Mouse (Mus musculus): ENCODE data around the gene Rgs6. TPM values are rescaled to one million over a fixed set of nuclear protein-coding genes. Genes with fewer than 3 reads are reported as not detected.

Rgs6 gene
- total and polyA plus RNA-seq, 2 experiments, result 0.09 TPM; not detected in 1

GRCm38 (mm10) chr12:83160700-83161099 lies 572.6 kb downstream of the Rgs6 start:
- H3K27me3 ChIP-seq (ENCODE audit: control insufficient read depth, insufficient read depth, low read length), result no peaks in the 10 kb centered on the region
- H3K27ac ChIP-seq (replicated peaks; ENCODE audit: insufficient read depth, low read depth, low read length), result no peak overlapping the region
- no peaks in the 10 kb centered on the region for H3K79me2 ChIP-seq (ENCODE audit: control insufficient read depth, insufficient read depth, low read length)
- no peak for TF ChIP-seq POLR2A (IDR thresholded peaks at IDR 0.05; ENCODE audit: extremely low read depth, insufficient read depth, low read length)
- no peaks in the 10 kb centered on the region for H3K36me3 ChIP-seq (ENCODE audit: control insufficient read depth, insufficient read depth, low read length)
- no peak overlapping the region for H3K9ac ChIP-seq (ENCODE audit: low read depth, low read length)
- DNase-seq (ENCODE audit: extremely low read depth, low read depth, low spot score), result no peak
- 76% methylated on average over 4 of the region's 4 CpGs for WGBS
- H3K4me1 ChIP-seq (ENCODE audit: control insufficient read depth, insufficient read depth, low read length), result no peaks in the 10 kb centered on the region
- no peak overlapping the region for H3K4me3 ChIP-seq (ENCODE audit: insufficient read depth, low read depth, low read length)

- DNase-seq (ENCODE audit: extremely low read depth, low read depth, low spot score), result peak; percentile 5
- H3K4me1 ChIP-seq (ENCODE audit: control insufficient read depth, insufficient read depth, low read length), result no peaks in the 10 kb centered on the region
- H3K27ac ChIP-seq (replicated peaks; ENCODE audit: insufficient read depth, low read depth, low read length), result no peak overlapping the region
- TF ChIP-seq CTCF (IDR thresholded peaks at IDR 0.05; ENCODE audit: low read depth, low read length) (no peak), POLR2A (IDR thresholded peaks at IDR 0.05; ENCODE audit: extremely low read depth, insufficient read depth, low read length) (no peak)
- H3K27me3 ChIP-seq (ENCODE audit: control insufficient read depth, insufficient read depth, low read length), result no peaks in the 10 kb centered on the region
- WGBS, result 22% methylated on average over 5 of the region's 5 CpGs
- no peak overlapping the region for H3K9ac ChIP-seq (ENCODE audit: low read depth, low read length)
- no peak overlapping the region for H3K4me3 ChIP-seq (ENCODE audit: insufficient read depth, low read depth, low read length)
- H3K36me3 ChIP-seq (ENCODE audit: control insufficient read depth, insufficient read depth, low read length), result no peaks in the 10 kb centered on the region
- H3K79me2 ChIP-seq (ENCODE audit: control insufficient read depth, insufficient read depth, low read length), result no peaks in the 10 kb centered on the region
Measured at GRCm38 (mm10) chr12:83163721-83164120, 575.6 kb downstream of the Rgs6 start.

GRCm38 (mm10) chr12:83165058-83165457 lies 577.0 kb downstream of the Rgs6 start:
- H3K79me2 ChIP-seq (ENCODE audit: control insufficient read depth, insufficient read depth, low read length), result no peaks in the 10 kb centered on the region
- 20% methylated on average over 1 of the region's 1 CpGs for WGBS
- no peaks in the 10 kb centered on the region for H3K27me3 ChIP-seq (ENCODE audit: control insufficient read depth, insufficient read depth, low read length)
- TF ChIP-seq POLR2A (IDR thresholded peaks at IDR 0.05; ENCODE audit: extremely low read depth, insufficient read depth, low read length), result no peak
- TF ChIP-seq CTCF (IDR thresholded peaks at IDR 0.05; ENCODE audit: low read depth, low read length), result no peak
- no peak overlapping the region for H3K9ac ChIP-seq (ENCODE audit: low read depth, low read length)
- no peak overlapping the region for H3K27ac ChIP-seq (replicated peaks; ENCODE audit: insufficient read depth, low read depth, low read length)
- H3K4me1 ChIP-seq (ENCODE audit: control insufficient read depth, insufficient read depth, low read length), result no peaks in the 10 kb centered on the region
- no peak for DNase-seq (ENCODE audit: extremely low read depth, low read depth, low spot score)
- H3K36me3 ChIP-seq (ENCODE audit: control insufficient read depth, insufficient read depth, low read length), result no peaks in the 10 kb centered on the region
- H3K4me3 ChIP-seq (ENCODE audit: insufficient read depth, low read depth, low read length), result no peak overlapping the region

- 88% methylated on average over 6 of the region's 6 CpGs for WGBS
Measured at GRCm38 (mm10) chr12:83168310-83168709, 580.2 kb downstream of the Rgs6 start.

GRCm38 (mm10) chr12:83169495-83170209 lies 581.6 kb downstream of the Rgs6 start:
- Histone ChIP-seq H3K4me1 (ENCODE audit: control insufficient read depth, insufficient read depth, low read length) (no peaks in the 10 kb centered on the region), H3K4me3 (ENCODE audit: insufficient read depth, low read depth, low read length) (no peak overlapping the region), H3K36me3 (ENCODE audit: control insufficient read depth, insufficient read depth, low read length) (no peaks in the 10 kb centered on the region), H3K9ac (ENCODE audit: low read depth, low read length) (no peak overlapping the region), H3K27me3 (ENCODE audit: control insufficient read depth, insufficient read depth, low read length) (no peaks in the 10 kb centered on the region), H3K27ac (replicated peaks; ENCODE audit: insufficient read depth, low read depth, low read length) (no peak overlapping the region), H3K79me2 (ENCODE audit: control insufficient read depth, insufficient read depth, low read length) (no peaks in the 10 kb centered on the region)
- WGBS, result 37% methylated on average over 12 of the region's 12 CpGs
- DNase-seq (ENCODE audit: extremely low read depth, low read depth, low spot score), result no peak
- TF ChIP-seq POLR2A (IDR thresholded peaks at IDR 0.05; ENCODE audit: extremely low read depth, insufficient read depth, low read length) (no peak), CTCF (IDR thresholded peaks at IDR 0.05; ENCODE audit: low read depth, low read length) (no peak)

More at GRCm38 (mm10) chr12:83168310-83168709, 580.2 kb downstream of the Rgs6 start:
- Histone ChIP-seq H3K27me3 (ENCODE audit: control insufficient read depth, insufficient read depth, low read length) (no peaks in the 10 kb centered on the region), H3K4me3 (ENCODE audit: insufficient read depth, low read depth, low read length) (no peak overlapping the region), H3K79me2 (ENCODE audit: control insufficient read depth, insufficient read depth, low read length) (no peaks in the 10 kb centered on the region), H3K4me1 (ENCODE audit: control insufficient read depth, insufficient read depth, low read length) (no peaks in the 10 kb centered on the region), H3K36me3 (ENCODE audit: control insufficient read depth, insufficient read depth, low read length) (no peaks in the 10 kb centered on the region), H3K9ac (ENCODE audit: low read depth, low read length) (no peak overlapping the region), H3K27ac (replicated peaks; ENCODE audit: insufficient read depth, low read depth, low read length) (no peak overlapping the region)
- TF ChIP-seq CTCF (IDR thresholded peaks at IDR 0.05; ENCODE audit: low read depth, low read length) (no peak), POLR2A (IDR thresholded peaks at IDR 0.05; ENCODE audit: extremely low read depth, insufficient read depth, low read length) (no peak)
- DNase-seq (ENCODE audit: extremely low read depth, low read depth, low spot score), result no peak

GRCm38 (mm10) chr12:83178770-83179169 lies 590.7 kb downstream of the Rgs6 start:
- H3K27me3 ChIP-seq (ENCODE audit: control insufficient read depth, insufficient read depth, low read length), result no peaks in the 10 kb centered on the region
- no peak overlapping the region for H3K4me3 ChIP-seq (ENCODE audit: insufficient read depth, low read depth, low read length)
- H3K79me2 ChIP-seq (ENCODE audit: control insufficient read depth, insufficient read depth, low read length), result no peaks in the 10 kb centered on the region
- 91% methylated on average over 2 of the region's 2 CpGs for WGBS
- DNase-seq (ENCODE audit: extremely low read depth, low read depth, low spot score), result no peak
- TF ChIP-seq CTCF (IDR thresholded peaks at IDR 0.05; ENCODE audit: low read depth, low read length) (no peak), POLR2A (IDR thresholded peaks at IDR 0.05; ENCODE audit: extremely low read depth, insufficient read depth, low read length) (no peak)
- no peak overlapping the region for H3K9ac ChIP-seq (ENCODE audit: low read depth, low read length)
- H3K27ac ChIP-seq (replicated peaks; ENCODE audit: insufficient read depth, low read depth, low read length), result no peak overlapping the region
- no peaks in the 10 kb centered on the region for H3K36me3 ChIP-seq (ENCODE audit: control insufficient read depth, insufficient read depth, low read length)
- H3K4me1 ChIP-seq (ENCODE audit: control insufficient read depth, insufficient read depth, low read length), result no peaks in the 10 kb centered on the region
